Mouse (Mus musculus) MEL (cell line): ENCODE measurements around the gene Sstr3.

Source experiments
- ETS1 ChIP-seq: IDR thresholded peaks from 2 replicates; pipeline ENCODE4 v1.6.1; 2012; ENCODE audit warnings: low read depth, mild to moderate bottlenecking, inconsistent platforms, low read length, improper control_type of control experiment, moderate library complexity
- GATA1 ChIP-seq: IDR thresholded peaks from 2 replicates; pipeline ENCODE4 v1.6.1; 2011; ENCODE audit warnings: low read depth, low read length, improper control_type of control experiment
- TAL1 ChIP-seq: IDR thresholded peaks from 2 replicates; pipeline ENCODE4 v1.6.1; 2012; ENCODE audit warnings: mild to moderate bottlenecking, inconsistent platforms, low read length, moderate library complexity, mixed read lengths
- TBP ChIP-seq: IDR thresholded peaks from 2 replicates; pipeline ENCODE4 v1.8.0; 2011; ENCODE audit warnings: low read depth, low read length, improper control_type of control experiment
- USF2 ChIP-seq, 2 experiments: IDR thresholded peaks; 2 replicates each; pipeline ENCODE4 v1.6.1; 2011 to 2012; ENCODE audit warnings: improper control_type of control experiment in 2 of 2, low read length in 2 of 2, borderline replicate concordance in 1 of 2, inconsistent platforms in 1 of 2, low read depth in 1 of 2, mild to moderate bottlenecking in 1 of 2; ENCODE audit not compliant: insufficient read depth in 1 of 2
- ZC3H11A ChIP-seq: IDR thresholded peaks from 2 replicates; pipeline ENCODE4 v1.6.1; 2012; ENCODE audit warnings: low read depth, mild to moderate bottlenecking, inconsistent platforms, low read length, improper control_type of control experiment

- TF ChIP-seq USF2 (IDR thresholded peaks at IDR 0.05; ENCODE audit: borderline replicate concordance in 1 of 2, insufficient read depth in 1 of 2, low read depth in 1 of 2, low read length in 2 of 2) (no peak), TBP (no peak), ZC3H11A (no peak), GATA1 (no peak), ETS1 (no peak), TAL1 (no peak)
These were observed 14.3 kb downstream of the Sstr3 start for GRCm38 (mm10) chr15:78530141-78530540.
